Mouse (Mus musculus) layer of hippocampus, adult 18-20 months (tissue): ENCODE data around the gene Stx8. TPM values are rescaled to one million over a fixed set of nuclear protein-coding genes. Genes with fewer than 3 reads are reported as not detected.

Experiments used
- DNase-seq, 2 experiments: peaks; one replicate each; pipeline ENCODE4 v3.0.0; 2022; ENCODE audit warnings: low spot score in 2 of 2
- microRNA-seq, 2 experiments: library from miRNA; unstranded; fragments of <30 nt; microRNA quantifications; one replicate each; pipeline ENCODE4 v1.2.0; 2021
- total RNA-seq, 2 experiments: library from RNA; stranded (reverse); gene quantifications; 2 replicates each; pipeline ENCODE4 v1.2.3; 2021

Gene Stx8
- total RNA-seq, 2 experiments from 2014 or later: 38.3 to 39.1 TPM

GRCm38 (mm10) chr11:68216041-68216440 is 250.0 kb downstream of the Stx8 start:
- no peak for DNase-seq

GRCm38 (mm10) chr11:68220733-68221132 is 254.7 kb downstream of the Stx8 start:
- DNase-seq: no peak

GRCm38 (mm10) chr11:68222209-68222608 is 256.2 kb downstream of the Stx8 start:
- no peak for DNase-seq

GRCm38 (mm10) chr11:68223143-68223542 is 257.1 kb downstream of the Stx8 start:
- no peak for DNase-seq

GRCm38 (mm10) chr11:68226654-68227057 is 260.7 kb downstream of the Stx8 start:
- DNase-seq: no peak

- no peak for DNase-seq
These were observed 261.8 kb downstream of the Stx8 start for GRCm38 (mm10) chr11:68227837-68228236.

- no peak for DNase-seq
These were observed 263.1 kb downstream of the Stx8 start for GRCm38 (mm10) chr11:68228941-68229665.

- DNase-seq: no peak
These were observed 265.6 kb downstream of the Stx8 start for GRCm38 (mm10) chr11:68231558-68231957.

GRCm38 (mm10) chr11:68233469-68233965 is 267.5 kb downstream of the Stx8 start:
- no peak for DNase-seq

- no peak for DNase-seq
These were observed 273.8 kb downstream of the Stx8 start for GRCm38 (mm10) chr11:68239756-68240155.

- DNase-seq: no peak
These were observed 278.4 kb downstream of the Stx8 start for GRCm38 (mm10) chr11:68244254-68244991.

- no peak for DNase-seq
These were observed 278.9 kb downstream of the Stx8 start for GRCm38 (mm10) chr11:68244992-68245261.

GRCm38 (mm10) chr11:68247897-68248296 is 281.9 kb downstream of the Stx8 start:
- no peak for DNase-seq

GRCm38 (mm10) chr11:68250106-68250505 is 284.1 kb downstream of the Stx8 start:
- DNase-seq: no peak

- no peak for DNase-seq
These were observed 287.5 kb downstream of the Stx8 start for GRCm38 (mm10) chr11:68253531-68253930.

Small RNA genes within 50 kb of the gene (microRNA-seq; reads per million reads assigned to microRNA genes)
- gene Mir6406: 0 reads per million in 2 experiments

Other genes starting within 250 kb of the Stx8 start
- 1 to 10 TPM; 1.4 to 2.5 TPM for gene Glp2r, start 195.0 kb upstream of the Stx8 start, total RNA-seq
- not detected for gene Gsg1l2, start 191.6 kb upstream of the Stx8 start, total RNA-seq
- gene Dhrs7c, start 168.0 kb upstream of the Stx8 start, total RNA-seq: not detected
- under 1 TPM; 0.58 to 0.67 TPM for gene Usp43, start 44.0 kb upstream of the Stx8 start, total RNA-seq
- 1 to 10 TPM in 1 of 2 experiments, under 1 TPM in 1; 0.63 to 1.1 TPM for gene Cfap52, start 542 bp upstream of the Stx8 start, total RNA-seq